Mouse (Mus musculus) hindbrain, embryonic 15.5 days (tissue): ENCODE measurements at regions not wholly inside any gene's neighbourhood (a gene's known extent, or its start where the extent isn't known, plus 50 kb on each side); places are given as distances from the start of the nearest gene placed in this dataset.

Source experiments
- ATAC-seq: fragments of 200-750 bp; cut with Nextera tagmentation; 2 replicates; pipeline ENCODE4 v1.8.0; 2017; ENCODE audit warnings: low read depth, moderate number of reproducible peaks, moderate TSS enrichment; ENCODE audit not compliant: low FRiP score
- H3K27ac ChIP-seq: fragments of 300-500 bp; sonication (generic); replicated peaks from 2 replicates; pipeline ENCODE4 v1.5.1; 2015; ENCODE audit warnings: mild to moderate bottlenecking, inconsistent platforms
- H3K27me3 ChIP-seq: fragments of 300-500 bp; sonication (generic); 2 replicates; pipeline ENCODE4 v1.6.1; 2015; ENCODE audit warnings: control low read depth, inconsistent platforms
- H3K36me3 ChIP-seq: fragments of 300-500 bp; sonication (generic); 2 replicates; pipeline ENCODE4 v1.6.1; 2015; ENCODE audit warnings: control low read depth, inconsistent platforms
- H3K4me1 ChIP-seq: fragments of 300-500 bp; sonication (generic); replicated peaks from 2 replicates; pipeline ENCODE4 v1.6.1; 2015; ENCODE audit warnings: control low read depth, inconsistent platforms
- H3K4me2 ChIP-seq: fragments of 300-500 bp; sonication (generic); 2 replicates; pipeline ENCODE4 v1.6.1; 2015; ENCODE audit warnings: moderate library complexity, mild to moderate bottlenecking, inconsistent platforms
- H3K4me3 ChIP-seq: fragments of 300-500 bp; sonication (generic); 2 replicates; pipeline ENCODE4 v1.5.1; 2015; ENCODE audit warnings: mild to moderate bottlenecking, inconsistent platforms
- H3K9ac ChIP-seq: fragments of 300-500 bp; sonication (generic); 2 replicates; pipeline ENCODE4 v1.6.1; 2015; ENCODE audit warnings: inconsistent platforms
- H3K9me3 ChIP-seq: fragments of 300-500 bp; sonication (generic); 2 replicates; pipeline ENCODE4 v1.6.1; 2016; ENCODE audit warnings: control low read depth, inconsistent platforms
- WGBS: fragments of 180-500 bp; shearing (Covaris S2); methylation state at CpG from one replicate; pipeline ENCODE4 v1.1.7; 2015; 5-methylcytosine and 5-hydroxymethylcytosine counted together

GRCm38 (mm10) chr17:9763110-9763509 is 93.6 kb upstream of the Pabpc6 start:
- peaks cover 38% of the 10 kb centered on the region for H3K4me1 ChIP-seq
- no peak for ATAC-seq
- 10% methylated on average over 9 of the region's 9 CpGs for WGBS

GRCm38 (mm10) chr17:9762436-9762835 is 92.9 kb upstream of the Pabpc6 start:
- Histone ChIP-seq H3K9ac (no peak overlapping the region), H3K4me1 (peaks cover 38% of the 10 kb centered on the region), H3K27ac (peak overlapping the region; percentile 84), H3K4me2 (no peak overlapping the region), H3K36me3 (no peaks in the 10 kb centered on the region), H3K9me3 (no peaks in the 10 kb centered on the region), H3K4me3 (no peak overlapping the region), H3K27me3 (no peaks in the 10 kb centered on the region)
- WGBS = 24% methylated on average over 7 of the region's 7 CpGs
- no peak for ATAC-seq

More at GRCm38 (mm10) chr17:9763110-9763509, 93.6 kb upstream of the Pabpc6 start:
- Histone ChIP-seq H3K4me3 (no peak overlapping the region), H3K9me3 (no peaks in the 10 kb centered on the region), H3K36me3 (no peaks in the 10 kb centered on the region), H3K27me3 (no peaks in the 10 kb centered on the region), H3K9ac (no peak overlapping the region), H3K4me2 (peak overlapping the region; percentile 69; the same call in 1 of the 2 replicates), H3K27ac (peak overlapping the region; percentile 84)

DNA sequence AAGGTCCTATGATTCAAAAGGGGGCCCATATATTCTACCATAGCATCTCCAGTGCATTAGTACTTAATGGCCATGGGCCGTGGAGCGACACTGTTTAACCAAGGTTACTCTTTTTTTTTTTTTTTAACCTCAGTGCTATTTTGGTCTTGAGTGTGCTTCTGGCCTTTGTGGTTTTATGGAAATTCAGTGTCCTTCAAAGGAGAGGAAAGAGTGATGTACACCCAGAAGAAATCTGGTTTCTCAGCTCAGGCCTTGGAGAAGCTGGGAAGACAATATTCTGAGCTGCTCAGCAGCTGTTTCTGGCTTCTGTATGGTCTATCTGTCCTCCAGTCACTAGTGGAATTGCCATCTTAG is 91.2 kb upstream of the Pabpc6 start:
- H3K4me1 ChIP-seq = peaks cover 40% of the 10 kb centered on the region
- ATAC-seq = no peak
- peak overlapping the region; percentile 70 for H3K27ac ChIP-seq
- no peaks in the 10 kb centered on the region for H3K36me3 ChIP-seq
- no peaks in the 10 kb centered on the region for H3K27me3 ChIP-seq
- H3K9me3 ChIP-seq = no peaks in the 10 kb centered on the region
- H3K4me2 ChIP-seq = no peak overlapping the region
- H3K4me3 ChIP-seq = no peak overlapping the region
- whole genome bisulfite sequencing = 76% methylated on average over 2 of the region's 2 CpGs
- no peak overlapping the region for H3K9ac ChIP-seq

- Histone ChIP-seq H3K9ac (no peak overlapping the region), H3K27ac (peak overlapping the region; percentile 70), H3K9me3 (no peaks in the 10 kb centered on the region), H3K4me2 (no peak overlapping the region), H3K4me1 (peaks cover 34% of the 10 kb centered on the region), H3K4me3 (no peak overlapping the region), H3K27me3 (no peaks in the 10 kb centered on the region), H3K36me3 (no peaks in the 10 kb centered on the region)
- ATAC-seq = no peak
- 44% methylated on average over 8 of the region's 8 CpGs for WGBS
Measured at GRCm38 (mm10) chr17:9760026-9760705, 90.6 kb upstream of the Pabpc6 start.

- 0 out of 2 replicates have a peak overlapping the region, but pooled peaks have one; percentile 2 for H3K9ac ChIP-seq
- peak overlapping the region; percentile 70 for H3K27ac ChIP-seq
- no peak overlapping the region for H3K4me2 ChIP-seq
- no peaks in the 10 kb centered on the region for H3K27me3 ChIP-seq
- no peaks in the 10 kb centered on the region for H3K36me3 ChIP-seq
- peaks cover 31% of the 10 kb centered on the region for H3K4me1 ChIP-seq
- ATAC-seq = peak; percentile 66
- no peaks in the 10 kb centered on the region for H3K9me3 ChIP-seq
- H3K4me3 ChIP-seq = no peak overlapping the region
- WGBS = 13% methylated on average over 7 of the region's 7 CpGs
Measured at GRCm38 (mm10) chr17:9759421-9759852, 89.9 kb upstream of the Pabpc6 start.

DNA sequence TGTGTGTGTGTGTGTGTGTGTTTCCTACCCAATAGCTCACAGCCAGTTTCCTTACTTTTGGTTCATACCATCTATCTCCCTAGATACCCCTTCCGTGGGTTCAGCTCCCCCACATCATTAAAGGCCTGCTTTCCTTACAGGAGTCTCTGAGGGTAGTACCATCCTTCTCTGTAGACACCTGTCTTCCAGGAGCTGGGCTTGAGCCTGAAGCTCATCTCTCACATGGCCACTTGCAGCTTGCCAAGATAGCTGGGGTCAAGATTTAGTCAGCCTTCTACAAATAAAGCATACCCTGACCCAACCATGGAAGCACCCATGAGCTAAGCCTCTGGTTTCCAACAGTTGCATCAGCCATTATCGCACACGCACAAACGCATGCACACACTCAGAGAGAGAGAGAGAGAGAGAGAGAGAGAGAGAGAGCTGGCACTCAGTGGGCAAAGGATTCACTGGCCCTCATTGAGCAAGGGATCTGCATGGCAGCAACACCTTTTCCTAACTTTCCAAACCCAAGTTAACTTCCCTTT is 88.3 kb upstream of the Pabpc6 start:
- Histone ChIP-seq H3K4me2 (no peak overlapping the region), H3K9ac (no peak overlapping the region), H3K27me3 (no peaks in the 10 kb centered on the region), H3K27ac (peak overlapping the region; percentile 57; the same call in 1 of the 2 replicates), H3K4me3 (no peak overlapping the region), H3K4me1 (peaks cover 17% of the 10 kb centered on the region), H3K9me3 (no peaks in the 10 kb centered on the region), H3K36me3 (no peaks in the 10 kb centered on the region)
- WGBS = 94% methylated on average over 4 of the region's 4 CpGs
- no peak for ATAC-seq

DNA sequence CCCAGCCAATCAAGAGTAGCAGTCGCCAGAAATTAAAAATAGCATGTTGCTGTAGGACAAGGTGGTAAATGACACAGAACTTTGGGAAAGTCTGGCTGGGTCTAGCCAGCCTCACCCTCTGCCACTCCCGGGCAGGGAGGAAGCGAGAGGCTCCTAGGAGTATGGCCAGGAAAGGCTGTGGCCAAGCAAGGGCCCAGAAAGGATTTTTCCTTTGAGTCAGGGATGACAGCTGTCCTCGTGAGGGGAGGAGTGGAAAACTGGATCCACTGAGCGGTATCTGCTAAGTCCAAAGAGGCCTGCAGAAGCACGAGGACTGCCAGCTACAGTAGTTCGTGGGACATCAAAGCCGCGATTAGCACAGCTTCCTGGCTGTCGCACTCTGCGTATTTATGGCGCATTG is 87.2 kb upstream of the Pabpc6 start:
- H3K4me1 ChIP-seq = peaks cover 14% of the 10 kb centered on the region
- no peaks in the 10 kb centered on the region for H3K9me3 ChIP-seq
- no peaks in the 10 kb centered on the region for H3K36me3 ChIP-seq
- ATAC-seq = no peak
- 80% methylated on average over 12 of the region's 12 CpGs for WGBS
- H3K27ac ChIP-seq = peak overlapping the region; percentile 6; the same call in 1 of the 2 replicates
- H3K9ac ChIP-seq = no peak overlapping the region
- H3K4me3 ChIP-seq = no peak overlapping the region
- no peak overlapping the region for H3K4me2 ChIP-seq
- no peaks in the 10 kb centered on the region for H3K27me3 ChIP-seq

GRCm38 (mm10) chr17:9756196-9756595 is 86.7 kb upstream of the Pabpc6 start:
- ATAC-seq = no peak
- 54% methylated on average over 3 of the region's 3 CpGs for WGBS
- Histone ChIP-seq H3K4me3 (no peak overlapping the region), H3K27me3 (no peaks in the 10 kb centered on the region), H3K4me2 (no peak overlapping the region), H3K27ac (peak overlapping the region; percentile 6; the same call in 1 of the 2 replicates), H3K4me1 (peaks cover 16% of the 10 kb centered on the region), H3K9me3 (no peaks in the 10 kb centered on the region), H3K36me3 (no peaks in the 10 kb centered on the region), H3K9ac (no peak overlapping the region)

- WGBS = 88% methylated on average over 4 of the region's 4 CpGs
- H3K4me2 ChIP-seq = no peak overlapping the region
- ATAC-seq = no peak
- no peak overlapping the region for H3K9ac ChIP-seq
- no peaks in the 10 kb centered on the region for H3K27me3 ChIP-seq
- H3K27ac ChIP-seq = no peak overlapping the region
- H3K4me1 ChIP-seq = peaks cover 16% of the 10 kb centered on the region
- H3K9me3 ChIP-seq = no peaks in the 10 kb centered on the region
- no peak overlapping the region for H3K4me3 ChIP-seq
- no peaks in the 10 kb centered on the region for H3K36me3 ChIP-seq
Measured at GRCm38 (mm10) chr17:9755576-9755975, 86.1 kb upstream of the Pabpc6 start.

GRCm38 (mm10) chr17:9754884-9755405 is 85.4 kb upstream of the Pabpc6 start:
- no peak for ATAC-seq
- H3K9ac ChIP-seq = no peak overlapping the region
- no peaks in the 10 kb centered on the region for H3K27me3 ChIP-seq
- 94% methylated on average over 2 of the region's 2 CpGs for WGBS
- peaks cover 14% of the 10 kb centered on the region for H3K4me1 ChIP-seq
- H3K4me2 ChIP-seq = no peak overlapping the region
- no peaks in the 10 kb centered on the region for H3K9me3 ChIP-seq
- no peaks in the 10 kb centered on the region for H3K36me3 ChIP-seq
- no peak overlapping the region for H3K27ac ChIP-seq
- H3K4me3 ChIP-seq = no peak overlapping the region

GRCm38 (mm10) chr17:9752848-9753247 is 83.3 kb upstream of the Pabpc6 start:
- Histone ChIP-seq H3K27me3 (no peaks in the 10 kb centered on the region), H3K4me2 (no peak overlapping the region), H3K4me1 (peaks cover 8% of the 10 kb centered on the region; the same call in 1 of the 2 replicates), H3K36me3 (no peaks in the 10 kb centered on the region), H3K4me3 (no peak overlapping the region), H3K9me3 (no peaks in the 10 kb centered on the region), H3K9ac (no peak overlapping the region), H3K27ac (no peak overlapping the region)
- ATAC-seq = no peak
- WGBS = 94% methylated on average over 4 of the region's 4 CpGs

DNA sequence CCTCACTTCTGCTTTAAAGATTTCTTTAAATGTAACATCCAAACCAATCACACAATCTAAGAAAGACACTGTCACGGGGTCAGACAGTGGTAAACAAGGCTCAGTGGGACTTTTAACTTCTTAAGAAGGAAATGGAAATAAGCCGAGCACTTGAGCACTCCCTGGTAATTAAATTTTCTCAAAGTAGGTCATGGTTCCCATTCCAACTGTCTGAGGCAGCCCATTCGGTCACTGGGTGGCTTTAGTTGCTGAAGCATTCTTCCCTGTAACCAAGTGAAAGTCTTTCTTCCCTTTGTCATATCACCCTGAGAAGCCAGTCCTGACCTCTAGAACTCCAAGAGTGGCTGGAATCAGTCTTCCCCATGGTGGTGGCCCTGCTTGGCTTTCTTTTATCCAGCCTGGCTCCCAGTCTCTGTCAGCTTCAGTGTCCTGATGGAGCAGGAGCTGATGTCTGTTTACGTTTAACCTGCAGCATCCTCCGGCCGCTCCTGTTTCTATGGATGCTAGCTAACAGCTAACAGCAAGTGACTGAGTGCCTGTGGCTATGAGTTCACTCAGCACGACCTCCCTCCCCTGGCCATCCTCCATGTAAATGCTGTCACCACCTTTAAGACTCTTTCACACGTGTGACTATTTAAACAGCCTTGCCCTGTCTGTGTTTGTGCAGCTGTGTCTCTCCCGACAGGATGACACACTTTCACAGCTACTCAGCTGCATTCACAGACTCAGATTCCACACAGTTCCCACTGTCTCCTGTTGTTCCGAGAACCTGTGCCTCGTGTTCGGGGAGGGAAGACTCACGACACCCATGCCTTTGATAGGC is 82.0 kb upstream of the Pabpc6 start:
- peaks cover 6% of the 10 kb centered on the region; the same call in 1 of the 2 replicates for H3K4me1 ChIP-seq
- ATAC-seq = peak; percentile 72
- no peak overlapping the region for H3K4me3 ChIP-seq
- 40% methylated on average over 13 of the region's 13 CpGs for WGBS
- no peak overlapping the region for H3K9ac ChIP-seq
- H3K27ac ChIP-seq = peak overlapping the region; percentile 52
- H3K4me2 ChIP-seq = no peak overlapping the region
- H3K9me3 ChIP-seq = no peaks in the 10 kb centered on the region
- no peaks in the 10 kb centered on the region for H3K36me3 ChIP-seq
- H3K27me3 ChIP-seq = no peaks in the 10 kb centered on the region
